ENCODE assay signal across 8 mouse cellular contexts in the genomic region with DNA sequence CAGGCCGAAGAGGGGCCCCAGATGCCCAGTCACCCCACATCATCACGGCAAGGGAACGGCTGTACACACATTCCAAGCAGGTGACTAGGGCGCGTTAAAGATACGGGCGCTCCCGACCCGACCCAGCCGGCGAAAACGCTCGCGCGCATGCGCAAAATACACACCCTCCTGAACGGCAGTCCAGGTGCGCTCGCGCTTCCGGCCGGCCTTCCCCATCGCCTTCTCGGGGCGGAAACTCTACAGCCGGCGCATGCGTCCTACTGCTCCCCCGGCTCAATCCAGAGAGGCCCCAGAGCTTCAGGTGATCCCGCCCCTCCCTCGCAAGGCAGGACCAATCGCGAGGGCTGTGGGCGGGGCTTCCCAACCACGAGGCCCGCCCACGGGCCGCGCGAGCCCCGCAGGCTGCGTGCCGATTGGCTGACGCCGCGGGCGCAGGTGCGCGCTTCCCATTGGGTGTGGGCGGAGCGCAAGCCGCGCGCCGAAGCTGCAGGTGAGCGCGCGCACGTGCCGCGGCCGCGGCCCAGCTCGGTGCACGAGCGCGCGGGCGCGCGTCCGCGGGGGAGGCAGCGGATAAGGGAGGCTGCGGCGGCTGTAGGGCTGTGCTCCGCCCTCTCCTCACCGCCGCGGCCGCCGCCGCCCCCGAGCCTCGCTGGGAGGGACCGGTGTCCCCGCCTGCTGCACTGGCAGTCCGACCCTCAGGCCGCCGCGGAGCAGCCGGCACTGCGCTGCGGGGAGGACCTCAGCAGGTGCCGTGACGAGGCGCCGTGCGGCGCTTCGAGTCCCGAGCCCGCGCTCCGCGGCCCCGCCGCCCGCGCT. TPM values are rescaled to one million over a fixed set of nuclear protein-coding genes. Genes with fewer than 3 reads are reported as not detected.
DNase-seq lines count a peak whose midpoint lies in the region; ATAC-seq and TF ChIP-seq lines count a peak whose summit lies in the region.

Gene Pard6b, plus strand, starts transcription at position 574 of the 816 bp plus-strand sequence.

- peak within 1 kb of the TSS; percentile 89 for H3K4me2 ChIP-seq in forebrain, postnatal 0 days (ENCODE audit: low read depth)
- peak within 1 kb of the TSS; percentile 92 for H3K4me2 ChIP-seq in lung, embryonic 15.5 days

- ATAC-seq in forebrain, postnatal 0 days, result peak; percentile 97
- peak; percentile 89 for ATAC-seq in lung, embryonic 15.5 days (ENCODE audit: borderline replicate concordance, extremely low read depth, low FRiP score, low TSS enrichment)

- TF ChIP-seq POLR2A in MEL (IDR thresholded peaks at IDR 0.05; ENCODE audit: control insufficient read depth in 1 of 2, insufficient read depth in 1 of 2, low read depth in 1 of 2, low read length in 2 of 2, poor library complexity in 1 of 2), result peak; percentile 60 to 65
- peak; percentile 80 for TF ChIP-seq POLR2A in cerebellum, adult 2 months (IDR thresholded peaks at IDR 0.05; ENCODE audit: borderline replicate concordance, insufficient read depth, low read length)

- TF ChIP-seq CTCF in MEL (IDR thresholded peaks at IDR 0.05 in 2 of 3, conservative IDR thresholded peaks at IDR 0.05 in 1 of 3; ENCODE audit: control insufficient read depth in 1 of 3, insufficient read depth in 1 of 3, low read depth in 2 of 3, low read length in 3 of 3, poor library complexity in 1 of 3, severe bottlenecking in 1 of 3), result no peak
- no peak for TF ChIP-seq CTCF in cerebellum, adult 2 months (IDR thresholded peaks at IDR 0.05; ENCODE audit: borderline replicate concordance, insufficient read depth, low read depth, low read length)
- no peak for TF ChIP-seq CTCF in forebrain, postnatal 0 days (IDR thresholded peaks at IDR 0.05; ENCODE audit: low read depth)

- H3K9ac ChIP-seq in MEL (ENCODE audit: control insufficient read depth, low read depth, low read length, poor library complexity, severe bottlenecking), result peak within 1 kb of the TSS; percentile 89
- peak within 1 kb of the TSS; percentile 75 for H3K9ac ChIP-seq in forebrain, postnatal 0 days
- peak within 1 kb of the TSS; percentile 47 for H3K9ac ChIP-seq in lung, embryonic 15.5 days

- H3K27me3 ChIP-seq in MEL (ENCODE audit: control insufficient read depth in 1 of 2, insufficient read depth in 2 of 2, low read length in 2 of 2), result no peaks in the 10 kb centered on the region
- H3K27me3 ChIP-seq in cerebellum, adult 2 months (ENCODE audit: control insufficient read depth, insufficient read depth, low read length), result no peaks in the 10 kb centered on the region
- H3K27me3 ChIP-seq in forebrain, postnatal 0 days (ENCODE audit: insufficient read depth, low read length), result no peaks in the 10 kb centered on the region
- H3K27me3 ChIP-seq in lung, embryonic 15.5 days, result peaks cover 43% of the 10 kb centered on the region

- no peak for TF ChIP-seq RAD21 in MEL (IDR thresholded peaks at IDR 0.05; ENCODE audit: low read depth, low read length)

- no peaks in the 10 kb centered on the region for H3K9me3 ChIP-seq in MEL (replicated peaks; ENCODE audit: insufficient read depth, low read length)
- H3K9me3 ChIP-seq in forebrain, postnatal 0 days (ENCODE audit: low read length), result no peaks in the 10 kb centered on the region
- no peaks in the 10 kb centered on the region for H3K9me3 ChIP-seq in lung, embryonic 15.5 days

- peaks cover 0 to 14% of the 10 kb centered on the region in 2 experiments; a peak in 2 of 4 replicates for H3K36me3 ChIP-seq in MEL (ENCODE audit: control insufficient read depth in 1 of 2, insufficient read depth in 2 of 2, low read length in 2 of 2)
- H3K36me3 ChIP-seq in forebrain, postnatal 0 days (ENCODE audit: insufficient read depth), result no peaks in the 10 kb centered on the region
- H3K36me3 ChIP-seq in lung, embryonic 15.5 days, result no peaks in the 10 kb centered on the region

- peak within 1 kb of the TSS; percentile 75 to 98 for H3K4me3 ChIP-seq in MEL (ENCODE audit: control insufficient read depth in 1 of 2, insufficient read depth in 1 of 2, low read depth in 2 of 2, low read length in 2 of 2)
- peak within 1 kb of the TSS; percentile 80 for H3K4me3 ChIP-seq in cerebellum, adult 2 months (replicated peaks; ENCODE audit: insufficient read depth, low read depth, low read length)
- H3K4me3 ChIP-seq in forebrain, postnatal 0 days (ENCODE audit: low read depth, low read length), result peak within 1 kb of the TSS; percentile 83
- peak within 1 kb of the TSS; percentile 58 for H3K4me3 ChIP-seq in lung, embryonic 15.5 days

- DNase-seq in MEL (ENCODE audit: low read depth, low spot score), result peak; percentile 98
- DNase-seq in cerebellum, adult 2 months, result peak; percentile 96 to 99
- peak; percentile 99 for DNase-seq in forebrain, postnatal 0 days
- peak; percentile 93 for DNase-seq in heart, postnatal 4 days
- DNase-seq in layer of hippocampus, adult 8-10 months (ENCODE audit: low spot score in 2 of 2), result peak; percentile 96
- peak; percentile 97 for DNase-seq in ovary, adult 18-20 months (ENCODE audit: low spot score)
- DNase-seq in thymus, postnatal 0 days (ENCODE audit: low spot score), result peak; percentile 99

- H3K4me1 ChIP-seq in MEL (ENCODE audit: control insufficient read depth in 1 of 2, insufficient read depth in 2 of 2, low read length in 2 of 2), result peaks cover 4 to 23% of the 10 kb centered on the region in 2 experiments; a peak in 3 of 4 replicates
- peaks cover 10% of the 10 kb centered on the region for H3K4me1 ChIP-seq in cerebellum, adult 2 months (ENCODE audit: control insufficient read depth, insufficient read depth, low read length)
- peaks cover 9% of the 10 kb centered on the region for H3K4me1 ChIP-seq in forebrain, postnatal 0 days (ENCODE audit: insufficient read depth)
- H3K4me1 ChIP-seq in lung, embryonic 15.5 days, result peaks cover 48% of the 10 kb centered on the region

- TF ChIP-seq EP300 in MEL (IDR thresholded peaks at IDR 0.05; ENCODE audit: low read depth in 1 of 2, low read length in 2 of 2), result no peak

- H3K79me2 ChIP-seq in MEL (ENCODE audit: control insufficient read depth, insufficient read depth, low read length, poor library complexity), result peaks cover 1% of the 10 kb centered on the region; the same call in 1 of the 2 replicates

- under 1% methylated on average over 110 of the region's 110 CpGs for WGBS in cerebellum, adult 2 months
- 2% methylated on average over 97 of the region's 110 CpGs for WGBS in forebrain, postnatal 0 days
- under 1% methylated on average over 89 of the region's 110 CpGs for WGBS in lung, embryonic 15.5 days

- peak within 1 kb of the TSS; percentile 40; the same call in 1 of the 2 replicates for H3K27ac ChIP-seq in MEL (ENCODE audit: control insufficient read depth, low read depth, low read length)
- peak within 1 kb of the TSS; percentile 94 for H3K27ac ChIP-seq in cerebellum, adult 2 months (ENCODE audit: insufficient read depth, low read length)
- peak within 1 kb of the TSS; percentile 95 for H3K27ac ChIP-seq in forebrain, postnatal 0 days (ENCODE audit: low read depth, low read length)
- peak within 1 kb of the TSS; percentile 91 for H3K27ac ChIP-seq in lung, embryonic 15.5 days

TF ChIP-seq in MEL, 35 proteins besides CTCF, POLR2A, EP300 and RAD21 (continues in another document):
- peak; percentile 72; the same call in 1 of the 2 replicates for TF ChIP-seq MXI1 (IDR thresholded peaks at IDR 0.05; ENCODE audit: low read depth, low read length)
- no peak for TF ChIP-seq ZC3H11A (IDR thresholded peaks at IDR 0.05; ENCODE audit: low read depth, low read length)
- TF ChIP-seq NELFE (IDR thresholded peaks at IDR 0.05; ENCODE audit: low read depth, low read length), result peak; percentile 59
- TF ChIP-seq CHD1 (IDR thresholded peaks at IDR 0.05; ENCODE audit: low read depth, low read length), result no peak
- peak; percentile 87 for TF ChIP-seq ELF1 (IDR thresholded peaks at IDR 0.05; ENCODE audit: low read depth, low read length)
- peak; percentile 38; the same call in 1 of the 2 replicates for TF ChIP-seq POLR2AphosphoS2 (IDR thresholded peaks at IDR 0.05; ENCODE audit: low read length)
- no peak for TF ChIP-seq UBTF (IDR thresholded peaks at IDR 0.05; ENCODE audit: borderline replicate concordance, insufficient read depth, low read depth, low read length)
- no peak for TF ChIP-seq TAL1 (IDR thresholded peaks at IDR 0.05; ENCODE audit: low read length)
- TF ChIP-seq CHD2 (IDR thresholded peaks at IDR 0.05; ENCODE audit: low read length), result no peak
- TF ChIP-seq HCFC1 (IDR thresholded peaks at IDR 0.05; ENCODE audit: low read depth, low read length), result peak; percentile 79
- 0 out of 2 replicates have a peak, but pooled peaks have one; percentile 31 for TF ChIP-seq TCF12 (IDR thresholded peaks at IDR 0.05; ENCODE audit: low read depth, low read length)
- peak; percentile 79 for TF ChIP-seq USF1 (IDR thresholded peaks at IDR 0.05; ENCODE audit: low read depth, low read length)
- peak; percentile 95 for TF ChIP-seq NRF1 (IDR thresholded peaks at IDR 0.05; ENCODE audit: insufficient read depth, low read depth, low read length, poor library complexity, severe bottlenecking)
- TF ChIP-seq JUND (IDR thresholded peaks at IDR 0.05; ENCODE audit: low read depth, low read length), result no peak
- TF ChIP-seq POLR2AphosphoS5 (IDR thresholded peaks at IDR 0.05; ENCODE audit: borderline replicate concordance, low read depth, low read length), result no peak
- no peak for TF ChIP-seq MEF2A (IDR thresholded peaks at IDR 0.05; ENCODE audit: extremely low read depth, insufficient replicate concordance, low read depth, low read length, poor library complexity, severe bottlenecking)
- no peak for TF ChIP-seq GABPA (IDR thresholded peaks at IDR 0.05; ENCODE audit: low read depth, low read length)
- TF ChIP-seq KAT2A (conservative IDR thresholded peaks at IDR 0.05; ENCODE audit: low read depth, low read length), result no peak
- TF ChIP-seq MAZ (IDR thresholded peaks at IDR 0.05; ENCODE audit: low read depth, low read length), result no peak; the same call in 1 of the 2 replicates
- peak; percentile 87 for TF ChIP-seq MAX (IDR thresholded peaks at IDR 0.05; ENCODE audit: low read length)
- no peak; the same call in 1 of the 2 replicates for TF ChIP-seq SIN3A (IDR thresholded peaks at IDR 0.05; ENCODE audit: low read length)

RNA-seq across cellular contexts. Expression of gene Pard6b, which starts in this region (rescaled TPM):
- 3.8 and 3.9 TPM in 2 replicates for total RNA-seq in MEL (2012; rRNA removed)
- 1 to 10 TPM in 1 of 2 experiments, not detected in 1; 7.6 TPM for polyA plus RNA-seq in MEL (2012; ENCODE audit: insufficient read depth in 1 of 2, insufficient read length in 2 of 2, low read depth in 1 of 2, low replicate concordance in 2 of 2, missing spikeins in 1 of 2)
- polyA plus RNA-seq in cerebellum, adult 2 months (2012; rRNA removed), result 5.3 and 5.7 TPM in 2 replicates
- total RNA-seq in forebrain, postnatal 0 days (2014; rRNA removed), result 4.2 and 5.3 TPM in 2 replicates
- 2.8 and 4.1 TPM in 2 replicates for polyA plus RNA-seq in forebrain, postnatal 0 days (2015; fragmentation: Nextera tagmentation; extraction: Ambion mirVana)
- total RNA-seq in heart, postnatal 4 days (2021), result 1 to 10 TPM; 4.0 to 4.5 TPM
- 1 to 10 TPM; 3.4 to 4.5 (median 4.1) TPM for total RNA-seq in layer of hippocampus, adult 8-10 months (2022)
- 10.8 and 12.8 TPM in 2 replicates for polyA plus RNA-seq in lung, embryonic 15.5 days (2015; fragmentation: Nextera tagmentation; extraction: Ambion mirVana)
- polyA plus RNA-seq in thymus, postnatal 0 days (2015; fragmentation: Nextera tagmentation; extraction: Ambion mirVana), result 3.1 and 3.4 TPM in 2 replicates

Comparison
In these comparisons a context has a peak if more than half of its experiments do, and no peak if none do; other contexts are left out.
1. Peak in every context shown above with its lines: DNase-seq, ATAC-seq, H3K4me3 ChIP-seq and H3K27ac ChIP-seq.
2. H3K27ac ChIP-seq: peak in every context shown above with its lines; median percentile 95 in forebrain, postnatal 0 days; 94 in cerebellum, adult 2 months; 91 in lung, embryonic 15.5 days; 40 in MEL.